Mouse (Mus musculus) E14TG2a.4 (cell line): Measurements from ENCODE around the gene Psen2.

Experiments
- CTCF ChIP-seq: conservative IDR thresholded peaks from 2 replicates; pipeline ENCODE4 v1.5.1; 2014; ENCODE audit warnings: low read length
- POU5F1 ChIP-seq: IDR thresholded peaks from 2 replicates; pipeline ENCODE4 v1.6.1; 2014; ENCODE audit warnings: low read length, borderline replicate concordance

DNA sequence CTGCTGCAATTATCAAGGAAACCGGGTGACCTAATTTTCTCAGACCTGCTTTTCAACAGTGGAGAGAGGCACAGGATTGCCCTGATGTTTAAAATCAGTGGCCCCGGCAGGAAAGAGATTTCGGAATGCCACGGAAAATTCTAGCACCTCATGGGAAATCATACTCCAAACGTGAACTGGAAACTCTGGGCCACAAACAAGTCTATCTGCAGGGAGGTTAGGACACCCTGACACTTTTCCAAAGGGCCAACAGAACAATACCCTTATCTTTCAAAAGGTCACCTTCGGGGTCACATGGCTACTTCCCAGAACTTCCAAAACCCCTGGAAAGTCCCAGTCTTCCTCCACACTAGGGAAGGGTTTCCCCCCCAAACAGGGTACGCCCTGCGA is 12.8 kb downstream of the Psen2 start:
- no peak for TF ChIP-seq CTCF
- TF ChIP-seq POU5F1 = no peak
